Mouse (Mus musculus): ENCODE results near the gene Pde9a.

- TF ChIP-seq POLR2A (IDR thresholded peaks at IDR 0.05; ENCODE audit: borderline replicate concordance, low read depth, low read length): no peak
- TF ChIP-seq CTCF (IDR thresholded peaks at IDR 0.05; ENCODE audit: low read depth, low read length): no peak
Observed at GRCm38 (mm10) chr17:31339769-31340168, 46.2 kb upstream of the Pde9a start.

Data from bone marrow macrophage, adult 2 months (primary cell).